ENCODE assay signal across 17 mouse cellular contexts in genomic region chr11:108621434-108621901, GRCm38 (mm10).
DNase-seq lines count a peak whose midpoint lies in the region; ATAC-seq lines count a peak whose summit lies in the region.
"Had no signal": no experiment of that assay in that cellular context is flagged by ENCODE, and none has a peak within 500 bp of the region (broad histone marks: within the 10 kb centered on the region; RNA-seq: fewer than 3 reads in every experiment).

No protein-coding gene starts in this region.

- peaks cover 3% of the 10 kb centered on the region; the same call in 1 of the 2 replicates for H3K9me3 ChIP-seq in neural tube, embryonic 13.5 days
- no peaks in the 10 kb centered on the region for H3K9me3 ChIP-seq in hindbrain, embryonic 14.5 days (ENCODE audit: control insufficient read depth, low read length)
- no peaks in the 10 kb centered on the region for H3K9me3 ChIP-seq in midbrain, embryonic 11.5 days (ENCODE audit: control insufficient read depth, low read length)

- no peak overlapping the region for H3K4me3 ChIP-seq in neural tube, embryonic 13.5 days
- no peak overlapping the region for H3K4me3 ChIP-seq in hindbrain, embryonic 14.5 days (replicated peaks; ENCODE audit: low read length)
- no peak overlapping the region for H3K4me3 ChIP-seq in midbrain, embryonic 11.5 days (ENCODE audit: low read depth, low read length)

- H3K36me3 ChIP-seq in neural tube, embryonic 13.5 days: no peaks in the 10 kb centered on the region
- H3K36me3 ChIP-seq in hindbrain, embryonic 14.5 days (replicated peaks; ENCODE audit: control insufficient read depth, insufficient read depth): no peaks in the 10 kb centered on the region
- no peaks in the 10 kb centered on the region for H3K36me3 ChIP-seq in midbrain, embryonic 11.5 days (ENCODE audit: control insufficient read depth, insufficient read depth, low read length)

- 74% methylated on average over 9 of the region's 9 CpGs for WGBS in neural tube, embryonic 13.5 days
- WGBS in hindbrain, embryonic 14.5 days: 57% methylated on average over 9 of the region's 9 CpGs
- WGBS in midbrain, embryonic 11.5 days: 62% methylated on average over 9 of the region's 9 CpGs

- DNase-seq in neural tube, embryonic 10.5 days (ENCODE audit: extremely low spot score, low spot score): no peak
- DNase-seq in hindbrain, embryonic 14.5 days (ENCODE audit: low spot score): no peak
- DNase-seq in midbrain, embryonic 11.5 days (ENCODE audit: low spot score, missing footprints): no peak
- DNase-seq in urinary bladder, postnatal 14 days (ENCODE audit: low spot score): no peak
- no peak for DNase-seq in right cerebral cortex, adult 18-20 months
- no peak for DNase-seq in thymus, postnatal 14 days
- DNase-seq: cerebellum, postnatal 36 days; gastrocnemius, postnatal 10 days; kidney, adult 9 months; layer of hippocampus, adult 9-11 months; left cerebral cortex, postnatal 4 days; lung, adult 2 months; thymus, postnatal 25 days had no signal

- peak overlapping the region; percentile 59; the same call in 1 of the 2 replicates for H3K27ac ChIP-seq in neural tube, embryonic 13.5 days (replicated peaks)
- peak overlapping the region; percentile 69; the same call in 1 of the 2 replicates for H3K27ac ChIP-seq in hindbrain, embryonic 14.5 days
- no peak overlapping the region for H3K27ac ChIP-seq in midbrain, embryonic 11.5 days (ENCODE audit: low read depth, low read length)

- peaks cover 16% of the 10 kb centered on the region for H3K4me1 ChIP-seq in neural tube, embryonic 13.5 days (replicated peaks)
- peaks cover 13% of the 10 kb centered on the region; the same call in 1 of the 2 replicates for H3K4me1 ChIP-seq in hindbrain, embryonic 14.5 days (replicated peaks; ENCODE audit: control insufficient read depth, insufficient read depth, low read length)
- peaks cover 8% of the 10 kb centered on the region; the same call in 1 of the 2 replicates for H3K4me1 ChIP-seq in midbrain, embryonic 11.5 days (ENCODE audit: control insufficient read depth, insufficient read depth, low read length)

- no peaks in the 10 kb centered on the region for H3K27me3 ChIP-seq in neural tube, embryonic 13.5 days
- no peaks in the 10 kb centered on the region for H3K27me3 ChIP-seq in hindbrain, embryonic 14.5 days (ENCODE audit: control insufficient read depth, insufficient read depth, low read length)
- H3K27me3 ChIP-seq in midbrain, embryonic 11.5 days (ENCODE audit: control insufficient read depth, insufficient read depth, low read length): no peaks in the 10 kb centered on the region
- H3K27me3 ChIP-seq: CH12.LX, Patski had no signal

- no peak overlapping the region for H3K9ac ChIP-seq in neural tube, embryonic 13.5 days
- H3K9ac ChIP-seq in hindbrain, embryonic 14.5 days: no peak overlapping the region; the same call in 1 of the 2 replicates
- no peak overlapping the region for H3K9ac ChIP-seq in midbrain, embryonic 11.5 days (ENCODE audit: low read length)

- no peak overlapping the region for H3K4me2 ChIP-seq in neural tube, embryonic 13.5 days
- no peak overlapping the region; the same call in 1 of the 2 replicates for H3K4me2 ChIP-seq in hindbrain, embryonic 14.5 days (replicated peaks)
- H3K4me2 ChIP-seq in midbrain, embryonic 11.5 days: no peak overlapping the region
- H3K4me2 ChIP-seq: heart, embryonic 11.5 days had no signal

- no peak for ATAC-seq in neural tube, embryonic 13.5 days (ENCODE audit: low read depth)
- ATAC-seq in hindbrain, embryonic 14.5 days (ENCODE audit: low FRiP score): no peak
- peak; percentile 40; the same call in 1 of the 2 replicates for ATAC-seq in midbrain, embryonic 11.5 days (ENCODE audit: low FRiP score)
